Mouse (Mus musculus) stomach, adult 2 months (tissue): ENCODE data around the gene Tgm5. TPM values are rescaled to one million over a fixed set of nuclear protein-coding genes. Genes with fewer than 3 reads are reported as not detected.

Experiments used
- polyA plus RNA-seq: library from polyadenylated mRNA; depleted of rRNA; stranded (reverse); fragments of >200 nt; gene quantifications from 2 replicates; pipeline ENCODE4 v1.2.3, GENCODE M21; 2012; rRNA removed

Gene Tgm5
- polyA plus RNA-seq: 0.43 and 0.76 TPM in 2 replicates

GRCm38 (mm10) chr2:121085480-121086185, at the start of gene Tgm5:
Gene Tgm5, minus strand, starts transcription at chr2:121085841.

GRCm38 (mm10) chr2:121109695-121110094, 24.1 kb upstream of the Tgm5 start, which contains the start of gene Tgm7:
Gene Tgm7, minus strand, starts transcription at chr2:121109795.

GRCm38 (mm10) chr2:121036733-121037341, 48.8 kb downstream of the Tgm5 start, which contains the start of gene Epb42:
Gene Epb42, minus strand, starts transcription at chr2:121037072.

GRCm38 (mm10) chr2:121007925-121008663, 77.5 kb downstream of the Tgm5 start, which contains the start of gene Ccndbp1:
Gene Ccndbp1, plus strand, starts transcription at chr2:121008403.

Other genes starting within 250 kb of the Tgm5 start
- gene Cdan1, start 235.7 kb downstream of the Tgm5 start, polyA plus RNA-seq: 4.7 and 8.0 TPM in 2 replicates
- gene Ttbk2, start 235.2 kb downstream of the Tgm5 start, polyA plus RNA-seq: 0.39 and 0.85 TPM in 2 replicates
- gene Ubr1, start 115.1 kb downstream of the Tgm5 start, polyA plus RNA-seq: 6.2 and 10.6 TPM in 2 replicates
- 4.8 and 5.8 TPM in 2 replicates for gene Tmem62, start 108.8 kb downstream of the Tgm5 start, polyA plus RNA-seq
- 3.7 and 4.2 TPM in 2 replicates for gene Ccndbp1, start 77.4 kb downstream of the Tgm5 start, polyA plus RNA-seq
- gene Epb42, start 48.8 kb downstream of the Tgm5 start, polyA plus RNA-seq: 0.08 TPM in 1 of 2 replicates, not detected in the other
- 0.03 TPM in 1 of 2 replicates, not detected in the other for gene Tgm7, start 24.0 kb upstream of the Tgm5 start, polyA plus RNA-seq
- gene Adal, start 54.6 kb upstream of the Tgm5 start, polyA plus RNA-seq: 1.00 and 1.4 TPM in 2 replicates
- 6.1 and 8.3 TPM in 2 replicates for gene Lcmt2, start 54.8 kb upstream of the Tgm5 start, polyA plus RNA-seq
- gene Tubgcp4, start 84.8 kb upstream of the Tgm5 start, polyA plus RNA-seq: 8.8 and 11.5 TPM in 2 replicates
- 0.63 and 0.77 TPM in 2 replicates for gene Zscan29, start 85.3 kb upstream of the Tgm5 start, polyA plus RNA-seq
- 4.7 and 8.6 TPM in 2 replicates for gene Trp53bp1, start 185.6 kb upstream of the Tgm5 start, polyA plus RNA-seq
- 3.0 and 3.6 TPM in 2 replicates for gene Map1a, start 203.8 kb upstream of the Tgm5 start, polyA plus RNA-seq